Mouse (Mus musculus) thymus, adult 2 months (tissue): Measurements from ENCODE around the gene Tent2. TPM values are rescaled to one million over a fixed set of nuclear protein-coding genes. Genes with fewer than 3 reads are reported as not detected.
A peak's percentile ranks its signal among the peaks of the same experiment; 100 is the strongest.

Experiments
- DNase-seq: peaks from one replicate; pipeline ENCODE4 v3.0.0; 2021
- H3K27ac ChIP-seq: fragments of 200-500 bp; 2 replicates; pipeline ENCODE4 v1.5.1; 2012; ENCODE audit warnings: low read length, control low read depth; ENCODE audit not compliant: control insufficient read depth, insufficient read depth
- H3K27me3 ChIP-seq: fragments of 200-500 bp; 2 replicates; pipeline ENCODE4 v1.6.1; 2012; ENCODE audit warnings: mild to moderate bottlenecking, low read length, moderate library complexity, mixed read lengths; ENCODE audit not compliant: control insufficient read depth, insufficient read depth
- H3K36me3 ChIP-seq: fragments of 200-500 bp; 2 replicates; pipeline ENCODE4 v1.6.1; 2012; ENCODE audit warnings: mild to moderate bottlenecking, low read length, moderate library complexity; ENCODE audit not compliant: control insufficient read depth, insufficient read depth
- H3K4me1 ChIP-seq: fragments of 200-500 bp; replicated peaks from 2 replicates; pipeline ENCODE4 v1.6.1; 2012; ENCODE audit warnings: low read length; ENCODE audit not compliant: control insufficient read depth, insufficient read depth
- H3K4me3 ChIP-seq: fragments of 200-500 bp; 2 replicates; pipeline ENCODE4 v1.5.1; 2012; ENCODE audit warnings: mild to moderate bottlenecking, low read length, control low read depth, moderate library complexity; ENCODE audit not compliant: control insufficient read depth, insufficient read depth
- CTCF ChIP-seq: fragments of 200-500 bp; IDR thresholded peaks from 2 replicates; pipeline ENCODE4 v1.5.1; 2012; ENCODE audit warnings: mild to moderate bottlenecking, control low read depth, low read length, moderate library complexity, borderline replicate concordance; ENCODE audit not compliant: control insufficient read depth, poor library complexity, insufficient read depth; ENCODE audit errors: extremely low read depth
- POLR2A ChIP-seq: fragments of 200-500 bp; IDR thresholded peaks from 2 replicates; pipeline ENCODE4 v1.6.1; 2012; ENCODE audit warnings: mild to moderate bottlenecking, low read length, control low read depth, moderate library complexity; ENCODE audit not compliant: control insufficient read depth, poor library complexity, insufficient read depth; ENCODE audit errors: extremely low read depth
- WGBS: fragments of 180-500 bp; shearing (Covaris S2); methylation state at CpG from one replicate; pipeline ENCODE4 v1.1.7; 2018; 5-methylcytosine and 5-hydroxymethylcytosine counted together
- polyA plus RNA-seq: library from polyadenylated mRNA; depleted of rRNA; stranded (reverse); fragments of >200 nt; gene quantifications from 2 replicates; pipeline ENCODE4 v1.2.3, GENCODE M21; 2012

Tent2 gene
- polyA plus RNA-seq, 1 experiment = 29.2 TPM

DNA sequence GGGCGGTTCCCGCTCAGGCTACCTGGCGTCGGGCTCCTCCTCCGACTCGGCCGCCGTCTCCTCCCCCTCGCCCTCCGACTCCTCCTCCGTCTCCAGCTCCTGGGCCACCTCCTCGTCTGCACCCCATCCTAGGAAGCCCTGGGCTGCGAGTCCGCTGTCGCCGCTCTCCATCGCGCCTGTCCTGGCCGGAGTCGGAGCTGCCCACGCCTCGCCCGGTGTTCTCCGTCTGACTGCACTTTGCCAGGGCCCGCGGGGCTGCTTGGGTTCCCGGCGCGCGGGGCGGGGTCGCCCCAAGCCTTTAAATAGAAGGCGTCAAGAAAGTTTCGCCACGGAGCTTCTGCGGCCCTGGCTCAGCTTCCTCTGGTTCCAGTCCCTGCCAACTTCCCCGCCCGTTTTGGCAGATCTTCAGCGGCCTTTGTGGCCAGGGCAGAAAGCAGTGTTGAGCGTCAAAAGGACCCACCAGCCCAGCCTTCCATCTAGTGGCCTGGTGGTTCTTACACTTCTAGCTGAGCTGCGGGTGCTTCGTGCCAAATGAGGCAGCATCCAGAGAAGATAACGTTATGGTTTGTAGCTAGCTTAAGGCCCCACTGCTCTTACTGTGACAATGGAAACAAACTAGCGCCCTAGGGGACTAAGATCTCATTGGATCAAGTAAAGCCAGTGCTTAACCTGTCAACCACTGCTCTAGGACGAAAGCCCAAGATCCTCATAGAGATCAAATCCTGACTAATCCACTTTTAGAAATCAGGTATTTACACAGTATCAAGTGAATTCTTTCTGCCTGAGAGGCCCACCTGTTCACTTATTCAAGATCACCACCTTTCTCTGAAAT, 47.6 kb downstream of the Tent2 start, which contains the start of gene Cmya5:
TSS of gene Cmya5 (minus strand) at position 389 of the 832 bp plus-strand sequence.
- Histone ChIP-seq H3K36me3 (0 out of 2 replicates have a peak, but pooled peaks cover 6% of the 10 kb centered on the region), H3K27me3 (no peaks in the 10 kb centered on the region), H3K4me3 (peak within 1 kb of the TSS; percentile 59), H3K27ac (no peak within 1 kb of the TSS), H3K4me1 (peaks cover 7% of the 10 kb centered on the region)
- 5% methylated on average over 44 of the region's 45 CpGs for WGBS
- DNase-seq = peak; percentile 45
- 0 out of 2 replicates have a peak, but pooled peaks have one; percentile 32 for TF ChIP-seq POLR2A
- TF ChIP-seq CTCF = no peak

DNA sequence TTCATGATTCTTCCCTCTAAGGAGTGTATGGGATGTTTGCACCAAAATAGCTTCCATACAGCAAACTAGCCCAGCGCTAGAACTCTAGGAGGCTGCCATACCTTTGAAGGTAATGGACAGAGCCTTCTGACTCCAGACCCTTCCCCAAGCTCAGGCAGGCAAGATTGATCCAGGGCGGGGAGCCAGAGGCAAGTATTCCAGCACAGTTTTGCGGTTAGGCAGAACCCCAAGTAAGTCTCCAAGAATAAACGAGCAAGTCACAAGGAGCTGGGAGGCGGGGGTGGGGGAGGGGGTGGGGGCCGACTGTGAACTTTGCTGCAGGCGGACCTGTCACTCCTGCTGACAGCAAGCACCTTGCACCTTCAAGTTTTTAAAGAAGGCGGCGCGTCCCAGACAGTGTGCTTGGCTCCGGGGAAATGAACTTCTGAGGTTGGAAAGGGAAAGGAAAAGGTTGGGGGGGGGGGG, 48.3 kb downstream of the Tent2 start:
- no peak for TF ChIP-seq CTCF
- no peak for TF ChIP-seq POLR2A
- no peak overlapping the region for H3K27ac ChIP-seq
- 45% methylated on average over 11 of the region's 11 CpGs for WGBS
- peaks cover 7% of the 10 kb centered on the region for H3K4me1 ChIP-seq
- H3K27me3 ChIP-seq = no peaks in the 10 kb centered on the region
- DNase-seq = no peak
- 0 out of 2 replicates have a peak, but pooled peaks cover 6% of the 10 kb centered on the region for H3K36me3 ChIP-seq
- peak overlapping the region; percentile 59 for H3K4me3 ChIP-seq

DNA sequence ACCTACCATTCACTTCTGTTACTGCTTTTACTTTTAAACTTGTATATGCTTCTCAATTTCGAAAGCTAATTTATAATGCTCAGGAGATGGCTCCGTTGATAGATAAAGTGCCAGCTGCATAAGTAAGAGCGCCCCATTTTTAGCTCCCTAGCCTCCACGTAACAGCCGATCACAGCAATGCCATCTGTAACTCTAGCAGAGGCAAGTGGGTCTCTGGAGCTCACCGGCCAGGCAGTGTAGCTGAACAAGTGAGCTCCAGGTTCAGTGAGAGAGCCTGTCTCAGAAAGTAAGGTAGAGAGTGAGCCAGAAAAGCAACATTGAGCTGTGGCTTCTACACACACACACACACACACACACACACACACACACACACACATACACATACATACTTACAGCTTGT, 51.0 kb downstream of the Tent2 start:
- Histone ChIP-seq H3K27me3 (no peaks in the 10 kb centered on the region), H3K4me1 (peaks cover 7% of the 10 kb centered on the region), H3K27ac (no peak overlapping the region), H3K36me3 (no peaks in the 10 kb centered on the region), H3K4me3 (no peak overlapping the region)
- no peak for DNase-seq
- whole genome bisulfite sequencing = 97% methylated on average over 6 of the region's 6 CpGs
- TF ChIP-seq POLR2A (no peak), CTCF (no peak)

- 100% methylated on average over 1 of the region's 1 CpGs for WGBS
- Histone ChIP-seq H3K27ac (no peak overlapping the region), H3K27me3 (no peaks in the 10 kb centered on the region), H3K4me3 (no peak overlapping the region), H3K4me1 (no peaks in the 10 kb centered on the region), H3K36me3 (no peaks in the 10 kb centered on the region)
- TF ChIP-seq CTCF = no peak
- no peak for TF ChIP-seq POLR2A
- DNase-seq = no peak
Observed at GRCm38 (mm10) chr13:93138059-93138458, 54.1 kb downstream of the Tent2 start.

- 98% methylated on average over 7 of the region's 7 CpGs for WGBS
- Histone ChIP-seq H3K4me1 (no peaks in the 10 kb centered on the region), H3K36me3 (no peaks in the 10 kb centered on the region), H3K27me3 (no peaks in the 10 kb centered on the region), H3K27ac (no peak overlapping the region), H3K4me3 (no peak overlapping the region)
- DNase-seq = no peak
- TF ChIP-seq POLR2A (no peak), CTCF (no peak)
Observed at GRCm38 (mm10) chr13:93137098-93137497, 55.1 kb downstream of the Tent2 start.

GRCm38 (mm10) chr13:93136251-93136650, 55.9 kb downstream of the Tent2 start:
- H3K27me3 ChIP-seq = no peaks in the 10 kb centered on the region
- 91% methylated on average over 1 of the region's 1 CpGs for WGBS
- no peaks in the 10 kb centered on the region for H3K4me1 ChIP-seq
- DNase-seq = no peak
- no peak for TF ChIP-seq CTCF
- TF ChIP-seq POLR2A = no peak
- no peaks in the 10 kb centered on the region for H3K36me3 ChIP-seq
- no peak overlapping the region for H3K27ac ChIP-seq
- H3K4me3 ChIP-seq = no peak overlapping the region

GRCm38 (mm10) chr13:93135501-93135900, 56.7 kb downstream of the Tent2 start:
- DNase-seq = no peak
- Histone ChIP-seq H3K36me3 (no peaks in the 10 kb centered on the region), H3K4me3 (no peak overlapping the region), H3K4me1 (no peaks in the 10 kb centered on the region), H3K27me3 (no peaks in the 10 kb centered on the region), H3K27ac (no peak overlapping the region)
- 91% methylated on average over 2 of the region's 2 CpGs for WGBS
- TF ChIP-seq POLR2A (no peak), CTCF (no peak)
